Mouse (Mus musculus) adrenal gland, postnatal 14 days (tissue): Measurements from ENCODE around the gene Ap2b1. TPM values are rescaled to one million over a fixed set of nuclear protein-coding genes. Genes with fewer than 3 reads are reported as not detected.
"Not testable (repeated sequence)": the region's sequence is repeated elsewhere in the genome, so short reads cannot be mapped to it uniquely, and the experiment has no call there.

Experiments
- DNase-seq: peaks from one replicate; pipeline ENCODE4 v3.0.0; 2021; ENCODE audit warnings: mixed read lengths
- total RNA-seq: library from RNA; stranded (reverse); gene quantifications from 2 replicates; pipeline ENCODE4 v1.2.3, GENCODE M21; 2021

Ap2b1 gene
- total RNA-seq, 1 experiment from 2014 or later, result 86.9 TPM

GRCm38 (mm10) chr11:83301431-83301831, 2.6 kb downstream of the Ap2b1 start:
- no peak for DNase-seq

- no peak for DNase-seq
Measured at GRCm38 (mm10) chr11:83302124-83302523, 3.3 kb downstream of the Ap2b1 start.

- peak; percentile 96 for DNase-seq
Measured at GRCm38 (mm10) chr11:83302526-83303251, 3.9 kb downstream of the Ap2b1 start, which contains the start of gene Pex12. TSS of gene Pex12 (minus strand) at chr11:83302586.

GRCm38 (mm10) chr11:83303751-83304150, 4.9 kb downstream of the Ap2b1 start:
- DNase-seq, result no peak

- no peak for DNase-seq
Measured at GRCm38 (mm10) chr11:83304485-83304884, 5.7 kb downstream of the Ap2b1 start.

GRCm38 (mm10) chr11:83306700-83307253, 8.0 kb downstream of the Ap2b1 start:
- no peak for DNase-seq

GRCm38 (mm10) chr11:83312471-83312870, 13.6 kb downstream of the Ap2b1 start:
- no peak for DNase-seq

GRCm38 (mm10) chr11:83319048-83319447, 20.2 kb downstream of the Ap2b1 start:
- no peak for DNase-seq

- DNase-seq, result not testable (repeated sequence)
Measured at GRCm38 (mm10) chr11:83326692-83327091, 27.9 kb downstream of the Ap2b1 start.

- DNase-seq, result peak; percentile 64
Measured at GRCm38 (mm10) chr11:83327427-83327826, 28.6 kb downstream of the Ap2b1 start.

- DNase-seq, result no peak
Measured at GRCm38 (mm10) chr11:83335826-83336225, 37.0 kb downstream of the Ap2b1 start.

GRCm38 (mm10) chr11:83339705-83340104, 40.9 kb downstream of the Ap2b1 start:
- no peak for DNase-seq

GRCm38 (mm10) chr11:83341716-83342245, 43.0 kb downstream of the Ap2b1 start:
- no peak for DNase-seq

GRCm38 (mm10) chr11:83355428-83355827, 56.6 kb downstream of the Ap2b1 start:
- no peak for DNase-seq

- DNase-seq, result peak; percentile 23
Measured at GRCm38 (mm10) chr11:83357421-83357820, 58.6 kb downstream of the Ap2b1 start.

GRCm38 (mm10) chr11:83364656-83365055, 65.8 kb downstream of the Ap2b1 start:
- no peak for DNase-seq

- no peak for DNase-seq
Measured at GRCm38 (mm10) chr11:83371267-83371666, 72.4 kb downstream of the Ap2b1 start.

- DNase-seq, result no peak
Measured at GRCm38 (mm10) chr11:83379745-83380341, 81.0 kb downstream of the Ap2b1 start.

- DNase-seq, result no peak
Measured at GRCm38 (mm10) chr11:83382876-83383531, 84.2 kb downstream of the Ap2b1 start.

- DNase-seq, result no peak
Measured at GRCm38 (mm10) chr11:83383532-83383887, 84.7 kb downstream of the Ap2b1 start.

- DNase-seq, result no peak
Measured at GRCm38 (mm10) chr11:83393062-83393461, 94.2 kb downstream of the Ap2b1 start.

- DNase-seq, result no peak
Measured at GRCm38 (mm10) chr11:83394802-83395439, 96.1 kb downstream of the Ap2b1 start.
